Mouse (Mus musculus): ENCODE data around the gene Trpc4ap.

DNA sequence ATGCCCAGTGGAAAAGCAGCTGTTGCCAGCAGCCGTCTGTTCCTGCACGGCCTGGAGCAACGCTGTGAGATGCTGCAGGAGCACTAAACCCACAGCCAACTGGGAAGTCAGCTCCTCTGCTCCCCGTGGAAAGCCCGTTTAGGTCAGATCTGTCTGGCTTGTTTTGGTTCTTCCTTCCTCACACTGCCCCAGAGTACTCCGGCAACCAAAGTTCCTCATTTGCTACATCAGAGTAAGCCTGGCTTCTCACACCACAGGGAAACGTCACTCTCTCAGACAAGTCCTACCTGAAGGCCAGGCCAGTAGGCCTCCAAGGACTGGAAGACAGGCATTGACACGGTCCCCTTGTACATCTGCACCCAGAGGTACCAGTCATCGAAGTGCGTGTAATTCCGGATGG, 18.4 kb upstream of the Trpc4ap start:
- TF ChIP-seq GATA1 (IDR thresholded peaks at IDR 0.05; ENCODE audit: borderline replicate concordance, low read length) (no peak), TAL1 (conservative IDR thresholded peaks at IDR 0.05; ENCODE audit: low read depth, low read length) (no peak), CTCF (IDR thresholded peaks at IDR 0.05; ENCODE audit: low read depth, low read length) (no peak), GATA2 (IDR thresholded peaks at IDR 0.05; ENCODE audit: borderline replicate concordance, low read depth, low read length) (no peak)

Measured in G1E (cell line).